Mouse (Mus musculus) lung, postnatal 0 days (tissue): ENCODE measurements around the gene Gng2. TPM values are rescaled to one million over a fixed set of nuclear protein-coding genes. Genes with fewer than 3 reads are reported as not detected.
A peak's percentile ranks its signal among the peaks of the same experiment; 100 is the strongest.

ENCODE experiments used
- ATAC-seq: fragments of 200-750 bp; cut with Nextera tagmentation; 2 replicates; pipeline ENCODE4 v1.8.0; 2017; ENCODE audit warnings: moderate library complexity
- DNase-seq: peaks from one replicate; pipeline ENCODE4 v3.0.0-alpha.2; 2016; ENCODE audit warnings: low spot score
- H3K27ac ChIP-seq: fragments of 300-500 bp; sonication (generic); 2 replicates; pipeline ENCODE4 v1.5.1; 2014; ENCODE audit warnings: antibody characterized with exemption, mild to moderate bottlenecking, low read length, mixed read lengths
- H3K27me3 ChIP-seq: fragments of 300-500 bp; sonication (generic); replicated peaks from 2 replicates; pipeline ENCODE4 v1.6.1; 2014; ENCODE audit warnings: low read length, mixed read lengths; ENCODE audit not compliant: insufficient read depth
- H3K36me3 ChIP-seq: fragments of 300-500 bp; sonication (generic); 2 replicates; pipeline ENCODE4 v1.6.1; 2014; ENCODE audit warnings: low read length, mixed read lengths; ENCODE audit not compliant: insufficient read depth
- H3K4me1 ChIP-seq: fragments of 300-500 bp; sonication (generic); 2 replicates; pipeline ENCODE4 v1.6.1; 2014; ENCODE audit warnings: antibody characterized with exemption, low read depth, low read length, mixed read lengths; ENCODE audit not compliant: insufficient read depth
- H3K4me2 ChIP-seq: fragments of 300-500 bp; sonication (generic); replicated peaks from 2 replicates; pipeline ENCODE4 v1.6.1; 2014; ENCODE audit warnings: low read depth, mild to moderate bottlenecking, low read length, moderate library complexity, mixed read lengths
- H3K4me3 ChIP-seq: fragments of 300-500 bp; sonication (generic); 2 replicates; pipeline ENCODE4 v1.5.1; 2014; ENCODE audit warnings: low read depth, low read length
- H3K9ac ChIP-seq: fragments of 300-500 bp; sonication (generic); replicated peaks from 2 replicates; pipeline ENCODE4 v1.6.1; 2014; ENCODE audit warnings: low read depth, mild to moderate bottlenecking
- H3K9me3 ChIP-seq: fragments of 300-500 bp; sonication (generic); 2 replicates; pipeline ENCODE4 v1.6.1; 2016; ENCODE audit warnings: low read length, mixed read lengths
- CTCF ChIP-seq: IDR thresholded peaks from 2 replicates; pipeline ENCODE4 v1.5.1; 2016; ENCODE audit warnings: antibody characterized with exemption, mild to moderate bottlenecking
- EP300 ChIP-seq: IDR thresholded peaks from 2 replicates; pipeline ENCODE4 v1.6.1; 2016; ENCODE audit warnings: antibody characterized with exemption, mild to moderate bottlenecking, control low read depth
- WGBS: fragments of 180-500 bp; shearing (Covaris S2); extraction: QIAGEN DNeasy Blood & Tissue Kit; methylation state at CpG from one replicate; pipeline ENCODE4 v1.1.7; 2014; 5-methylcytosine and 5-hydroxymethylcytosine counted together
- polyA plus RNA-seq: library from polyadenylated mRNA; unstranded; fragments of >200 nt; fragmentation: Nextera tagmentation; extraction: Ambion mirVana; gene quantifications from 2 replicates; pipeline ENCODE4 v1.2.1, GENCODE M21; 2015

Gng2 gene
- polyA plus RNA-seq, 1 experiment from 2014 or later, result 27.9 TPM

- Histone ChIP-seq H3K27ac (peak overlapping the region; percentile 82), H3K9ac (no peak overlapping the region), H3K36me3 (no peaks in the 10 kb centered on the region), H3K9me3 (no peaks in the 10 kb centered on the region), H3K4me2 (peak overlapping the region; percentile 38), H3K27me3 (no peaks in the 10 kb centered on the region), H3K4me3 (peak overlapping the region; percentile 20), H3K4me1 (peaks cover 14% of the 10 kb centered on the region)
- DNase-seq (peak; percentile 93), ATAC-seq (peak; percentile 89)
- TF ChIP-seq CTCF, result no peak
- no peak for TF ChIP-seq EP300
- WGBS, result 16% methylated on average over 13 of the region's 13 CpGs
Measured at GRCm38 (mm10) chr14:19985107-19985911, 7.9 kb upstream of the Gng2 start.

DNA sequence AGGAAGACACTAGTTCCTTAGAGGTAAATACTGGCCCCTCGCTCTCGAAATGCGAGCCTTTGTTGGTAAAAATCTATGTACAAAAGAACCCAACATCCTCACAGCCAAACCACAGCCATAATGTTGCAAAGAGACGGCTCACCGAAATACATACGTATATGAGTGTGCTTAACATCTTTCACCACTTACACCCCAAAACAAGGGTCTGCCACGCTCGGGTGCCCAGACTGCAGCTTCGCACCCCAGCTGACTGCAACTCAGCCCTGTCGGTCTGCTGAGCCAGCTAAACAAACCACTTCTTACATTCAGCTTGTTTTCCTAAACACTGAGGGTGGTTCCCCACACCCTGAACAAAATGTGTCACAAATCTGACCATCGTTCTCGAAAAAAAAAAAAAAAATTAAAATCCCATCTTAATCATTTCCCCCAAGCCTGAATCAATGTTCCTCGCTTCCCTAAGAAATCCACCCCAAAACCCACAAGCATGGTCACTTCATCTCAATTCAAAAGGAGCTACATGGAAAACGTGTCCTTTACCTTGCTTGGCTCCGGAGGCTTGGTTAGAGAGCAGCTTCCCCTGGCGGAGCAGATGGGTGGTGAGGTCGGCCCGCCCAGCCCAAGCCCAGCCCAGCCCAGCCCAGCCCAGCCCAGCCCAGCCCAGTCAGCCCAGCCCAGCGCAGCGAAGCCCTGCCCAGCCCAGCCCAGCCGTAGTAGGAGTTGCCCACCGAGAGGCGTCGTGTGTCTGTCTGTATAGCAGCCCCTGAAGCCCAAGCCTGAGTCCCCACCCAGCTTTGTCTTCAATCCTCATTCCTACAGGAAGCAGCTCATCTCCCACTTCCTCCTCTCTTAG, 781 bp downstream of the Gng2 start:
- Histone ChIP-seq H3K9me3 (no peaks in the 10 kb centered on the region), H3K27me3 (no peaks in the 10 kb centered on the region), H3K4me1 (no peaks in the 10 kb centered on the region), H3K36me3 (no peaks in the 10 kb centered on the region), H3K9ac (peak overlapping the region; percentile 41), H3K27ac (peak overlapping the region; percentile 86), H3K4me2 (peak overlapping the region; percentile 72), H3K4me3 (peak overlapping the region; percentile 49)
- WGBS, result 2% methylated on average over 20 of the region's 24 CpGs
- DNase-seq (peak; percentile 92), ATAC-seq (peak; percentile 99)
- TF ChIP-seq CTCF (peak; percentile 68), EP300 (no peak)

DNA sequence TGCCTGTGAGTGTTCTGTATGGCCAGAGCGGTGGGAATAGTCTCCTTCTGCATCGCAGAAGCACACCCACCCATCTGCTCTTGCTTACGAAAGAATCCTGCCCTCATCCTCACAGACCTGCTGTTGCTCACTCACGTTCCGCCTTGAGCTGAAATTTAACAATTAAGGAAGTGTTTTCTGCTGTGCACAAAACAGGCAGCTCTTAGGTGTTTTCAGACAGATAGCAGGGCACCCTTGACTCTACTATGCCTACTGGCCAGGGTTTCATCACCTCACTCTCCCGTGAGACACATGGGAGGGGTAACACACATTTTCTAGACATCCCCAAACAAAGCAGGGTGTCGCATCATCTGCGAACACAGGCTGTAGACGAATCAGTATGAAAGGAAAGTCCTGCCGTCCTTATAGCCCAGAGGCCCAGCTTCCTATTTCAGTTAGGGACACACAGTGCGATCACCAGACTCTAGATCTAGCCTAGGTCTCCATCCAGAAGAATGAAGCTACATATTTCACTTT, 2.4 kb downstream of the Gng2 start:
- WGBS, result 33% methylated on average over 11 of the region's 11 CpGs
- H3K4me3 ChIP-seq, result peak overlapping the region; percentile 18
- peak overlapping the region; percentile 16; the same call in 1 of the 2 replicates for H3K9ac ChIP-seq
- H3K4me1 ChIP-seq, result no peaks in the 10 kb centered on the region
- no peaks in the 10 kb centered on the region for H3K36me3 ChIP-seq
- DNase-seq (peak; percentile 27), ATAC-seq (no peak)
- TF ChIP-seq CTCF, result no peak
- TF ChIP-seq EP300, result no peak
- no peak overlapping the region for H3K27ac ChIP-seq
- H3K9me3 ChIP-seq, result no peaks in the 10 kb centered on the region
- H3K27me3 ChIP-seq, result no peaks in the 10 kb centered on the region
- peak overlapping the region; percentile 44 for H3K4me2 ChIP-seq

DNA sequence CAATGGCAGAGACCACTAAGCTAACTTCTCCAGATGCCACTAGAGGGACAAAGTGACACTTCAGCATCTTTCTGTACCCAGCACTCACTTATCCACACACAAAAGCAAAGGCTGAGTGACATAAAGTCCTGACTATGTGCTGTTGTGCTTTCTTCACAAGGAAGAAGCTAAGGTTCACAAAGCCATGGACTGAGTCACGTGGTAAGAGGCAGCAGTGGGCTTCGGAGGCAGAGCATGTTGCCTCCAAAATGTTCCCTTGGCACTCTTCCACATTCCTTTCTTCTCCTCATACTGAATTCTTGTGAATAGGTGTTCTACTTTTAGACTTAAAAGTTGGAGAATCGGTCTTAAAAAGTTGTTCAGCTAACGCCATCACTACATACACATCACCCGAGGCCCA, 3.0 kb downstream of the Gng2 start:
- TF ChIP-seq EP300 (no peak), CTCF (0 out of 2 replicates have a peak, but pooled peaks have one; percentile 15)
- DNase-seq (no peak), ATAC-seq (no peak)
- WGBS, result 36% methylated on average over 5 of the region's 5 CpGs
- Histone ChIP-seq H3K4me2 (peak overlapping the region; percentile 44; the same call in 1 of the 2 replicates), H3K9ac (no peak overlapping the region), H3K9me3 (no peaks in the 10 kb centered on the region), H3K27ac (no peak overlapping the region), H3K36me3 (no peaks in the 10 kb centered on the region), H3K27me3 (no peaks in the 10 kb centered on the region), H3K4me1 (no peaks in the 10 kb centered on the region), H3K4me3 (no peak overlapping the region; the same call in 1 of the 2 replicates)

- no peak for TF ChIP-seq EP300
- no peak overlapping the region for H3K9ac ChIP-seq
- H3K36me3 ChIP-seq, result no peaks in the 10 kb centered on the region
- ATAC-seq (no peak), DNase-seq (no peak)
- no peak overlapping the region for H3K27ac ChIP-seq
- no peaks in the 10 kb centered on the region for H3K27me3 ChIP-seq
- no peaks in the 10 kb centered on the region for H3K4me1 ChIP-seq
- no peak overlapping the region for H3K4me3 ChIP-seq
- 78% methylated on average over 13 of the region's 13 CpGs for WGBS
- no peaks in the 10 kb centered on the region for H3K9me3 ChIP-seq
- H3K4me2 ChIP-seq, result no peak overlapping the region
Measured at GRCm38 (mm10) chr14:19972316-19973029, 5.0 kb downstream of the Gng2 start.
